Mouse (Mus musculus): ENCODE data around the gene Crtac1.
A peak's percentile ranks its signal among the peaks of the same experiment; 100 is the strongest.

Crtac1 gene

GRCm38 (mm10) chr19:42415042-42415441 is 16.5 kb downstream of the Crtac1 start:
- DNase-seq (ENCODE audit: low read depth): no peak

DNA sequence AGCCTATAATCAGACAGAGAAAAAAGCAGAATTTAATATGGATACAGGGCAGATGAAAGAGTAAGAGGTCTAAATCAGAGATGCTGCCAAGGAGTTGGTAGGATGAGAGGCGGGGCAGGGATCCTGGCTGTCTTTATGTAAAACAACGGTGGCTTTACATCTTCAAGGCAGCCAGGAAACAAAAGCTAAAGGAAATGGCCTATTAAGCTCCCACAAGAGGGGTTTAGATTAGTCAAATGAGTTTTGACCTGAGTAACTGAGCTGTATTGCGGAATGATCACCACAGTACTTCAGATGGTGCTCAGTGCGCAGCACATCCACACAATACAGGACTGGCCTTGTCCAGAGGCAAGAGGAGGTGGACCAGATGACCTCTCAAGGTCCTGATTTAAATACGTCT is 21.7 kb downstream of the Crtac1 start:
- DNase-seq (ENCODE audit: low read depth): no peak

DNA sequence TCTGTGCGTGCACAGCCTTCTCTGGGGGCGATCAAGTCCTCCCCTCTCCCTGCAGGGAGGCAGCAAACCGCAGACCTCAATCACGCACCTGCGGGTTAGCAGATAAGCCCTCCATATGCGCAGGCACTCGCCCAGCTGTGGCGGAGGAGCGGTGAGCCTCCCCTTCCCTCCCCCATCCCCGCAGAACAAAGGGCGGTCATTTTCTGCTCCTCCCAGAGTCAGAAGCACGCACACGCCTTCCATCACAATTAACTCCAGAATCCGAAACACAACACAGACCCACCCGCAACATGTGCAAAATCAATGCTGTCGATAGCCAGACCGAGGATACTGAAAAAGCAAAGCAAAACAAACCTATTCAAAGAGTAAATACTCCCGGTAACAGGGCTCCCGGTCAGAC is 22.4 kb downstream of the Crtac1 start:
- DNase-seq (ENCODE audit: low read depth): no peak

DNA sequence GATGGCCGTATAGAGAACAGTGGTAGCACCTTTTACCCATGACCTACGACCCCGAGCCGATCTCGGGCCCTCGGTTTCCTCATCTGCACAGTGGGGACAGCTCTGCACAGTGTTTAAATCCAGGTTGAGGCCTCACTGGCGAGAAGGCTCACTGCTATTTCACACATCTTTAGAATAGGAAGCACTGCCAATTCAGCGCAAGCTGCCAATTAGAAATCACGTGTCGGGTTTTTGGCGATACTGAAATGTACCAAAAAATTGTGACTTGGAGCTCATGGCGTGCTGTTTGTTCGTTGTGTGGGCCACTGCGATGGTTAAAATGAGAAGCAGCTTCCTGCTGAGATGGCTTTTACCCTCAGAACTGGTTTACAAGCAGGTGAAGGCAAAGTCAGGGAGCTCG is 27.2 kb downstream of the Crtac1 start:
- no peak for DNase-seq (ENCODE audit: low read depth)

GRCm38 (mm10) chr19:42399974-42400373 is 31.6 kb downstream of the Crtac1 start:
- DNase-seq (ENCODE audit: low read depth): no peak

GRCm38 (mm10) chr19:42397281-42397680 is 34.3 kb downstream of the Crtac1 start:
- DNase-seq (ENCODE audit: low read depth): peak; percentile 6

GRCm38 (mm10) chr19:42394848-42395534 is 36.6 kb downstream of the Crtac1 start:
- DNase-seq (ENCODE audit: low read depth): no peak

- no peak for DNase-seq (ENCODE audit: low read depth)
These were observed 37.7 kb downstream of the Crtac1 start for GRCm38 (mm10) chr19:42393920-42394319.

GRCm38 (mm10) chr19:42392094-42392493 is 39.5 kb downstream of the Crtac1 start:
- no peak for DNase-seq (ENCODE audit: low read depth)

GRCm38 (mm10) chr19:42389574-42389973 is 42.0 kb downstream of the Crtac1 start:
- DNase-seq (ENCODE audit: low read depth): no peak

DNA sequence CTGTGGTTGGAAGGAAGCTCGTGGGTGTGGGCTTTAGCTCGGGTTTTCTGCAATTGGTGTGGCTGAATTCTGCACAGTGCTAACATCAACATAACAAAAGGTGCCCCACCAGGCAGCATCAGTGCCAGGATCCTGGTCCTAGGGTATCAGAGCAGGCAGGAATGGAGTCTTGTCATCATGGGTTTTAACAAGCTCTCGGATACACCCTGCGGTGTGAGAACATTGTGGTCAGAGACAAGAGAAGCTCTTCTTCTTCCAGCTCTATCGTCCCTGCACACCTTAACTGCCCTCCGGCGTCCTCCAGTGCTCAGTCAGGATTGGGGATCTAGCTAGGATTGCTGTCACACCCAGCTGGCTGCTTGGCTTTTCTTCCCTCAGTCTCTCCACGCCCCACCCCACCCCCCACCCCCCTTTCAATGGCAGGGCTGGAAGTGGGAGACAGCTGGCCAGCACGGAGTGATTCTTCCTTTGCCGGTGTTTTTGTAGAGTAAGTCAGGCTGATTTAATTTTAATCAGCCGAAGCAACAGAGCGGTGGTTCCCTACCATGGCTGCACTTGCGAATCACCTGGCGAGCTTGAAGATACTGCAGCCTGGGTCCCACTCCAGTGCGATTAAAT is 46.5 kb downstream of the Crtac1 start:
- DNase-seq (ENCODE audit: low read depth): no peak

GRCm38 (mm10) chr19:42380981-42381373 is 50.6 kb downstream of the Crtac1 start:
- DNase-seq (ENCODE audit: low read depth): no peak

GRCm38 (mm10) chr19:42380321-42380980 is 51.1 kb downstream of the Crtac1 start:
- no peak for DNase-seq (ENCODE audit: low read depth)

DNA sequence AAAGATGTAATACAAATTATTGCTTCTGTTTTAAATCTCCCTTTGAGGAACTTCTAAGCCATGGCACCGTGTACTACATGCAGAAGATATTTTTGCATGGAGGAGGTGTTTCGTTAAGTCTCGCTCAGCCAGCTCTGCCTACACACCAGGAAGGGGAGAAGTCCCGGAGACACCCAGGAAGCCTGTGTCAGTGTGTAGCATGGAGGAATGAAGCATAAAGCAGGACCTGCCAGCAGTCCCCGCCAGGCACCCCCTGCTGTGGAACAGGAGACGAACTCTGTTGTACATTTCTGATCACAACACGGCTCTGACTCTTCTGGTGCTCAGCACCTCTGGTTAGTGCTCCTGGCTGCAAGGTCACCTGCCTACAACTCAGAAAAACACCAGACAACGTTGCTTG is 51.8 kb downstream of the Crtac1 start:
- no peak for DNase-seq (ENCODE audit: low read depth)

- DNase-seq (ENCODE audit: low read depth): no peak
These were observed 54.4 kb downstream of the Crtac1 start for GRCm38 (mm10) chr19:42377206-42377605.

DNA sequence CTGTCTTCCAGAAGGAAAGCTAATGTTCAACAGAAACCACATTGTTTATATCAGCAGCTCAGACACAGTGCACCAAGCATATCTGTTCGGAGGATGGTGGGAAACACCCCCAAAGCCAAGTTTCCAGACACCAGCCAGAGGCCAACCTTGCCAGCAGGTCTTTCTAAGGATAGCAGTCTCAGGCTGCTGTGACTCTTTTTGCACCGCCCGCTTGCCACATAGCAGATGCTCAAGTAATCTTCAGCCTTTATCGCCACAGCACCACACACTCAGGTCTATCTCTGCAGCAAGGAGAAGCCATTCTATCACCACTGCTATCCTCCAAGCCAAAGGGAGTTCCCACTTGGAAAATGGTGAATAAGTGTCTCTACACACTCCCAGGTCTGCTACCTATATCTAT is 68.0 kb downstream of the Crtac1 start:
- no peak for DNase-seq (ENCODE audit: low read depth)

- no peak for DNase-seq (ENCODE audit: low read depth)
These were observed 73.2 kb downstream of the Crtac1 start for GRCm38 (mm10) chr19:42358406-42358805.

GRCm38 (mm10) chr19:42356854-42357253 is 74.7 kb downstream of the Crtac1 start:
- no peak for DNase-seq (ENCODE audit: low read depth)

- DNase-seq (ENCODE audit: low read depth): no peak
These were observed 76.1 kb downstream of the Crtac1 start for GRCm38 (mm10) chr19:42355476-42355875.

- DNase-seq (ENCODE audit: low read depth): peak; percentile 13
These were observed 90.4 kb downstream of the Crtac1 start for GRCm38 (mm10) chr19:42341183-42341582.

- DNase-seq (ENCODE audit: low read depth): no peak
These were observed 99.4 kb downstream of the Crtac1 start for GRCm38 (mm10) chr19:42332081-42332736.

- DNase-seq (ENCODE audit: low read depth): no peak
These were observed 100.1 kb downstream of the Crtac1 start for GRCm38 (mm10) chr19:42331446-42331845.

DNA sequence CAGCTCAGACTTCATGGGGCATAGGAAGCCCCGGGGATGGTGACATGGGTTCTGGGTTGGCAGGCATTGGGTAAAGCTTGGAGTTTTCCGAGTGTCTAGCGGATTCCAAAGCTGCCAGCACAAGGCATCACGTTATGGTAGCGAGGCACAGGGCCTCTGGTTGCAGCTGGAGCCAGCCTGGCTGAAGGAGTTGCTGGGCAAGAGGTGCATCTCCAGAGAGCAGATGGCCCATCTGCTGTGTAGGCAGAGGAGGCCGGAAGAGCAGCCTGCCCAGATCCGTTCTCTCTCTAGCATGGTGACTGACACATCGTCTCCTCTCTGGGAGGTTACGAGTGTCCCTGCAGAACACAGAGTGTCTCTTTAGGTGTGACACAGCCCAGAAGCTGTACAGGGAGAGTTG is 103.4 kb downstream of the Crtac1 start:
- no peak for DNase-seq (ENCODE audit: low read depth)

Measured in c-Kit-positive CD71-negative TER-119-negative erythroid progenitor cells, embryonic 14.5 days (primary cell).